Mouse (Mus musculus): ENCODE measurements around the gene Zscan10. TPM values are rescaled to one million over a fixed set of nuclear protein-coding genes. Genes with fewer than 3 reads are reported as not detected.
"Not testable (repeated sequence)": the region's sequence is repeated elsewhere in the genome, so short reads cannot be mapped to it uniquely, and the experiment has no call there.

The Zscan10 gene
- polyA plus RNA-seq, 1 experiment from 2014 or later, result not detected

DNA sequence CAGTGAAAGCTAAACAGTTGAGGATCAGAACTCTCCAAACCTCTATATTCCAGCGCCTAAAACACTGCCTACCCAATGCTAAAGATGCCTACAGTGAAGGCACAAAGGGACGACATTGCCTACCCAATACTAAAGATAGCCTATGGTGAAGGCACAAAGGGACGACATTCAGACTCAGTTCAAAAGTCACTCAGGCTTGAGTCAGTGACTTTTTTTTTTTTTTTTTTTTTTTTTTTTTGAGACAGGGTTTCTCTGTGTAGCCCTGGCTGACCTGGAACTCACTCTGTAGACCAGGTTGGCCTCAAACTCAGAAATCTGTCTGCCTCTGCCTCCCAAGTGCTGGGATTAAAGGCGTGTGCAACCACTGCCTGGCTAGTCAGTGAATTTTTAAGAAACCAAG is 5.5 kb upstream of the Zscan10 start:
- not testable (repeated sequence) for H3K4me2 ChIP-seq (replicated peaks); H3K27ac ChIP-seq (replicated peaks); H3K36me3 ChIP-seq; H3K9ac ChIP-seq (replicated peaks); H3K4me3 ChIP-seq; H3K27me3 ChIP-seq; H3K9me3 ChIP-seq; ATAC-seq (replicated peaks)
- WGBS, result 82% methylated on average over 4 of the region's 4 CpGs
- peaks cover 29% of the 10 kb centered on the region for H3K4me1 ChIP-seq

DNA sequence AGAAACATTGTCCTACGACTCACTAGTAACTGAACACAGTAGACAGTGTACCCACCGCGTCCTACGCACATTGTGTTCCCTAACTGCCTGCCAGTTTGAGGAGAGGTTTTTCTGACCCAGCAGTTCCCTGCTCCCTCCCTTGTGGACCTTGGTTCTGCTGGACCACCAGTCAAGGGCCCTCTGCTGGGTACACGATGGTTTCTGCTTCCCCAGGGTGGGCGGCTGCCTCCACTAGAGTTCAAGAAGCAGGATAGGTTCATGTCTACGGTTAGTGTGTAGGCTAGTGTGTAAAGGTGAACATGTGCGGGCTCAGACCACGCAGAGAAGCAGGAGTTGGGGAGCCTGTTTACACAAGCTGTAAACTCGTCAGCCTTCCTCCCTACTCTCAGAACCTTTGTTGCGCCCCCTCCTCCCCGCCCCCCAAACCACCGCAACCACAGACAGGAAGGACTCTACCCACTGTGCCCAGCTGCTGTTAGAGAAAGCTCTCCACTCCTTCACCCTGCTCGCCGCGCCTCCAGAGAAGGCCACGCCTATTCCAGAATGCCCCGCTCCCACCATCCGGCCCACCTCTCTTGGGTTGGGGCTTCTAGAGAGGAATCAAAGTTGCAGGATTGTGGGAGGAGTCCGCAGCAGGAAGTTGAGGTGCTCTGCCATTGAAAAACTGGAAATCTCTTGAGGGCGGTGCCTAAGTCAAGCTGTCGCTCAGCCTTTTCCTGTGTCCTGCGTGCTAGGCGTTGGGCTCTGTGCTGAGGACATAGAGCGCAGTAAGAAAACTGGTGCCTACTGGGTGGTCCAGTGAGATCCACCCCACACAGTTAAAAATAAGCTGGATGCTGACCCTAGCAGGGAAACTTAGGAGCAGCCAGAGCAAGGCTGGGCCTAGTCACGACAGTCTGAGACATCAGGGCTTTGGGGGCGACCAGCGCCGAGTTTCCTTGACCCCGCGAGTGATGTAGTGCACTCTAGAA is 1.8 kb upstream of the Zscan10 start, which contains the start of gene Zfp13:
TSS of gene Zfp13 (minus strand) at position 906 of the 971 bp plus-strand sequence.
- 10% methylated on average over 31 of the region's 31 CpGs for WGBS
- Histone ChIP-seq H3K4me2 (replicated peaks) (peak within 1 kb of the TSS; percentile 54), H3K27ac (replicated peaks) (peak within 1 kb of the TSS; percentile 41), H3K36me3 (no peaks in the 10 kb centered on the region), H3K9ac (replicated peaks) (peak within 1 kb of the TSS; percentile 46), H3K4me1 (peaks cover 18% of the 10 kb centered on the region; the same call in 1 of the 2 replicates), H3K4me3 (peak within 1 kb of the TSS; percentile 45), H3K9me3 (no peaks in the 10 kb centered on the region), H3K27me3 (0 out of 2 replicates have a peak, but pooled peaks cover 4% of the 10 kb centered on the region)
- ATAC-seq (replicated peaks), result peak; percentile 92

DNA sequence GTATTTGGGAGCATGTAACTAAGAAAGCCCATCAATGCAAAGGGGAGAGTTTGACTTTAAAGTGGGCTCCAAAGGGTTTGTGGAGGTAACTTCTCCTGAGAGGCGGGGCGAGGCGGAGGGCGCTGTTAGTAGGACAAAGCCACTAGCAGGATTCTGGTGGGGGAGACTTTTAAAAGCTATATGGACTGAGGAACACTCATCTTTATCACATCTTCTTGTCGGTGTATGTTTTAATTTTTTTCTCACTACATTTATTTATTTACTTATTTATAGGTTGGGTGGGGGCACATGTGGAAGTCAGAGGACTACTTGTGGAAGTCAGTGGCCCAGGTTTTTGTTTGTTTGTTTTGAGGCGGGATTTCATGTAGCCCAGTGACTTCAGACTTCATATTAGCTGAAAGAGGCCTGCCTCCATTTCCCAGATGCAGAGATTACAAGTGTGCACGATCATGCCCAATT is 1.0 kb upstream of the Zscan10 start:
- ATAC-seq (replicated peaks), result peak; percentile 6; the same call in 1 of the 2 replicates
- WGBS, result 46% methylated on average over 7 of the region's 7 CpGs

DNA sequence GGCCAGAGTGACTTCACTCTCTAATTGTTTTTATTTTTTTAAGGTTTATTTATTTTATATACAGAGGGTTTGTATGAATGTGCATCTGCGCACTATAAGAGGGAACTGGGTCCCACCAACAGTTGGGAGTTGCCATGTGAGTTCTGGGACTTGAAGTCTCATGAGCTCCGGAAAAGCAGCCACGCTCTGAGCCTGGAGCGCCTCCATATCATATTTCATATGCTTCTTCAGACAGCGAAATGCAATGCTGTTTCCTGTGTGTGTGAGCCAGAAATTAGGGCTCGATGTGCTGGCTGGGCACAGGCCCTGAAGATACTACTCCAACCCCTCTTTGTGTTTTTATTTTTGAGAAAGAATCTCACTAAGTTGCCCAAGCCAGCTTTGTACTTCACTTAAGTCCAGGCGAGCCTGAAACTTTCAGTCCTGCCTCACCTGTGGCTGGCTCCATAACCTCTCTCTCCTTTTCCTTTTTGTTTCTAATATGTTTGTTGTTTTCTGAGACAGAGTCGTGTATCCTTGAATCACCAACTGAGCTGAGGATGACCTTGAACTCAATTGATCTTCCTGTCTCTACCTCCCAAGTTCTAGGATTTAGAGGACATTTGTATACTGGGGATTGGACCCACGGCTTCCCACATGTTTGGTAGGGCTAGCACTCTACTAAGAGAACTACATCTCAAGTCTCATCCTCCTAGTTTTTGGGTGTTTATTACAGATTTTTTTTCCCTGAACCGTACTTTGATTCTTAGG is 1.4 kb downstream of the Zscan10 start:
- peaks cover 18% of the 10 kb centered on the region; the same call in 1 of the 2 replicates for H3K4me1 ChIP-seq
- WGBS, result 50% methylated on average over 10 of the region's 10 CpGs
- H3K4me2 ChIP-seq (replicated peaks), result no peak overlapping the region
- no peak for ATAC-seq (replicated peaks)
- no peaks in the 10 kb centered on the region for H3K9me3 ChIP-seq
- 0 out of 2 replicates have a peak, but pooled peaks cover 4% of the 10 kb centered on the region for H3K27me3 ChIP-seq
- H3K4me3 ChIP-seq, result no peak overlapping the region
- H3K36me3 ChIP-seq, result no peaks in the 10 kb centered on the region
- no peak overlapping the region for H3K9ac ChIP-seq (replicated peaks)
- no peak overlapping the region for H3K27ac ChIP-seq (replicated peaks)

More for the DNA sequence above, 1.0 kb upstream of the Zscan10 start:
- Histone ChIP-seq H3K4me3 (peak overlapping the region; percentile 45), H3K36me3 (no peaks in the 10 kb centered on the region), H3K9ac (replicated peaks) (peak overlapping the region; percentile 46), H3K27ac (replicated peaks) (peak overlapping the region; percentile 41), H3K9me3 (no peaks in the 10 kb centered on the region), H3K27me3 (0 out of 2 replicates have a peak, but pooled peaks cover 4% of the 10 kb centered on the region), H3K4me2 (replicated peaks) (peak overlapping the region; percentile 54), H3K4me1 (peaks cover 18% of the 10 kb centered on the region; the same call in 1 of the 2 replicates)

DNA sequence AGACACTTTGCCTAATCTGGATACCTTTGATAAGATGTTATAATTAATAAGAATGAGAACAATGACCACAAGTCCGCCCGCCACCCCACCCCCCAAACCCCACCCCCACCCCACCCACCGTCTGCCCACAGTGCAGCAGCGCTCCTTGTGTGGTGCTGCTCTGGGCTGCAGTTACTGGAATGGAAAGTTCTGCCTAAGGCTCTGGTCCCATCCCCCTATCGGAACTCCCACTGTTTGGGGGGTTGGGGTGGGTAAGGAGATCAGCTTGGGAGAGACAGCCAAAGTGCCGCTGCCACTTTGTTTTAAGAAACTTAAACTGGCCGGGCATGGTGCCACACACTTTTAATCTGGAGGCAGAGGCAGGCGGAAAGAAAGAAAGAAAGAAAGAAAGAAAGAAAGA is 2.4 kb downstream of the Zscan10 start:
- no peak overlapping the region for H3K4me2 ChIP-seq (replicated peaks)
- H3K9ac ChIP-seq (replicated peaks), result no peak overlapping the region
- no peaks in the 10 kb centered on the region for H3K36me3 ChIP-seq
- H3K4me1 ChIP-seq, result peaks cover 18% of the 10 kb centered on the region; the same call in 1 of the 2 replicates
- no peaks in the 10 kb centered on the region for H3K9me3 ChIP-seq
- no peak overlapping the region for H3K4me3 ChIP-seq
- no peak overlapping the region for H3K27ac ChIP-seq (replicated peaks)
- whole genome bisulfite sequencing, result 15% methylated on average over 8 of the region's 8 CpGs
- 0 out of 2 replicates have a peak, but pooled peaks cover 4% of the 10 kb centered on the region for H3K27me3 ChIP-seq
- no peak for ATAC-seq (replicated peaks)

DNA sequence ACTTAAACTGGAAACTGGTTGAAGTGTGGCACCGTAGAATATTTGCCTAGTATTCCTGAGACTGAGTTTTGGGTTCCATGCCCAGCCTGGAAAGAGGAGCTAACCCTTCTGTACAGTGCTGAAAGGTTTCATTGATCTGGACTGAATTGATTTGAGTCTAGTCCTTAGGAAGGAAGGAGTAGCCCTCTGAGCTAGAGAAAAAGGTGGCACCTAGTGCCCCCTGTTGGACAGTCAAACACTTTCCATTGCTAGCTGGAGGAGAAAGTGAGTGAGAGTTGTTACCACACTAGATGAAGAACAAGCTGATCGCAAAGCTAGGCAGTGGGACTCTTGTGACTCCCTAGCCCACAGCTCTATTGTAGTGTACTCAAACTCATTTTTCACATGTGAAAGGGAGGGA is 2.9 kb downstream of the Zscan10 start:
- Histone ChIP-seq H3K9me3 (no peaks in the 10 kb centered on the region), H3K9ac (replicated peaks) (no peak overlapping the region), H3K36me3 (no peaks in the 10 kb centered on the region), H3K27me3 (0 out of 2 replicates have a peak, but pooled peaks cover 4% of the 10 kb centered on the region), H3K4me1 (peaks cover 15% of the 10 kb centered on the region; the same call in 1 of the 2 replicates), H3K4me3 (no peak overlapping the region), H3K27ac (replicated peaks) (no peak overlapping the region), H3K4me2 (replicated peaks) (no peak overlapping the region)
- WGBS, result 53% methylated on average over 2 of the region's 2 CpGs
- no peak for ATAC-seq (replicated peaks)

DNA sequence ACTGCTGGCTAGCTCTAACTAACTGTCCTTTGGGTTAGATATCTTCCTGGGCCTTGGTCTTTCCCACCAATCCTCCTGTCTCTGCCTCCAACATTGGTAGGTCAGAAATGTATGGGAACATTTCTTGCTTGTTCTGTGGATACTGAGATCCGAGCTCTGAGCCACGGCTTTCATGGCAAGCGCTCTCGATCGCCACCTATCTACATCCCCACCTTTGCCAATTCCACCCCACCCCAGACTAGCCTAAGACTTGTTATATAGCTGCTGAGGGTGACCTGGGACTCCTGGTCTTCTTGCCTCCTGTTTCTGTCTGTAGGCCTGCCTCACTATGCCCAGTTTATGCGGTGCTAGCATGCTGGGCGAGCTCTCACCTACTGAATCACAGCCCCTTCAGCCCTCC is 3.7 kb downstream of the Zscan10 start:
- no peak for ATAC-seq (replicated peaks)
- no peak overlapping the region for H3K9ac ChIP-seq (replicated peaks)
- H3K27ac ChIP-seq (replicated peaks), result no peak overlapping the region
- WGBS, result 76% methylated on average over 7 of the region's 7 CpGs
- H3K4me3 ChIP-seq, result no peak overlapping the region
- H3K4me2 ChIP-seq (replicated peaks), result no peak overlapping the region
- no peaks in the 10 kb centered on the region for H3K9me3 ChIP-seq
- peaks cover 8% of the 10 kb centered on the region; the same call in 1 of the 2 replicates for H3K4me1 ChIP-seq
- 0 out of 2 replicates have a peak, but pooled peaks cover 4% of the 10 kb centered on the region for H3K27me3 ChIP-seq
- no peaks in the 10 kb centered on the region for H3K36me3 ChIP-seq

DNA sequence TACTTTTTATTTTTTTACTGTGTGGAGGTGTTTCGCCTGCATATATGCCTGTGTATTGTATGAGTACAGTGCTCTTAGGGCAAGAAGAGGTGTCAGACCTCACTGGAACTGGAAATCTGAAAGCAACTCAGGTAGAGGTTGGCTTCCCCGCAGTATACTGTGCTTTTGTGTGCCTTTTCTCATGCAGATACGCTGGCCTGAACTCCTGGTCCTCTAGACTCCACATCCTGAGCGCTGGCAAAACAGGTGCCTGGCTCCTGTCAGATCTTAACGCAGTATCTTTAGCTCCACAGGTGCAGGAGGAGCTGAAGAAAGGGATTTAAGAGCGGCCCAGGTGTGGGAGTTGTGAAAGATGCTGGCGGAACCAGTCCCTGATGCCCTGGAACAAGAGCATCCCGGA is 4.6 kb downstream of the Zscan10 start:
- 84% methylated on average over 8 of the region's 8 CpGs for WGBS
- 0 out of 2 replicates have a peak, but pooled peaks cover 4% of the 10 kb centered on the region for H3K27me3 ChIP-seq
- no peaks in the 10 kb centered on the region for H3K36me3 ChIP-seq
- no peak overlapping the region for H3K9ac ChIP-seq (replicated peaks)
- H3K4me2 ChIP-seq (replicated peaks), result no peak overlapping the region
- peaks cover 2% of the 10 kb centered on the region; the same call in 1 of the 2 replicates for H3K4me1 ChIP-seq
- no peak overlapping the region for H3K27ac ChIP-seq (replicated peaks)
- H3K9me3 ChIP-seq, result no peaks in the 10 kb centered on the region
- H3K4me3 ChIP-seq, result no peak overlapping the region
- ATAC-seq (replicated peaks), result no peak

DNA sequence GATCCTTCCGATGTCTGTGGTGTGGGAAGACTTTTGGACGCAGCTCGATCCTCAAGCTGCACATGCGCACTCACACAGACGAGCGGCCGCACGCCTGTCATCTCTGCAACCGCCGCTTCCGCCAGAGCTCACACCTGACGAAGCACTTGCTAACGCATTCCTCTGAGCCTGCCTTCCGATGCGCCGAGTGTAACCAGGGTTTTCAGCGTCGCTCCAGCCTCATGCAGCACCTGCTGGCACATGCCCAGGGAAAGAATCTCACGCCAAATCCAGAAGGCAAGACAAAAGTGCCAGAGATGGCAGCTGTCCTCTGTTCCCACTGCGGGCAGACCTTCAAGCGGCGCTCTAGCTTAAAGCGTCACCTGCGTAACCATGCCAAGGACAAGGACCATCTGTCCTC is 9.0 kb downstream of the Zscan10 start:
- H3K9ac ChIP-seq (replicated peaks), result no peak overlapping the region
- H3K27me3 ChIP-seq, result no peaks in the 10 kb centered on the region
- H3K36me3 ChIP-seq, result no peaks in the 10 kb centered on the region
- no peaks in the 10 kb centered on the region for H3K4me1 ChIP-seq
- no peak for ATAC-seq (replicated peaks)
- no peaks in the 10 kb centered on the region for H3K9me3 ChIP-seq
- 91% methylated on average over 24 of the region's 24 CpGs for WGBS
- H3K4me2 ChIP-seq (replicated peaks), result no peak overlapping the region
- no peak overlapping the region for H3K4me3 ChIP-seq
- H3K27ac ChIP-seq (replicated peaks), result no peak overlapping the region

DNA sequence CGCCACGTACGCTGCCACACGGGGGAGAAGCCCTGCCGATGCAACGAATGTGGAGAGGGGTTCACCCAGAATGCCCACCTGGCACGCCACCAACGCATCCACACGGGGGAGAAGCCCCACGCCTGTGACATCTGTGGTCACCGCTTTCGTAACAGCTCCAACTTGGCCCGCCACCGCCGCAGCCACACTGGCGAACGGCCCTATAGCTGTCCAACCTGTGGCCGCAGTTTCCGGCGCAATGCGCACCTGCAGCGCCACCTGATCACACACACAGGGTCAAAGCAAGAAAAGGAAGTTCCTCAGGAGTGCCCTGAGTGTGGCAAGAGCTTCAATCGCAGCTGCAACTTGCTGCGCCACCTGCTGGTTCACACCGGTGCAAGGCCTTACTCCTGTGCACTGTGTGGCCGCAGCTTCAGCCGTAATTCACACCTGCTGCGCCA is 9.7 kb downstream of the Zscan10 start:
- WGBS, result 86% methylated on average over 28 of the region's 28 CpGs
- H3K36me3 ChIP-seq, result no peaks in the 10 kb centered on the region
- H3K27me3 ChIP-seq, result no peaks in the 10 kb centered on the region
- no peaks in the 10 kb centered on the region for H3K4me1 ChIP-seq
- H3K27ac ChIP-seq (replicated peaks), result no peak overlapping the region
- no peak overlapping the region for H3K9ac ChIP-seq (replicated peaks)
- no peaks in the 10 kb centered on the region for H3K9me3 ChIP-seq
- no peak overlapping the region for H3K4me2 ChIP-seq (replicated peaks)
- H3K4me3 ChIP-seq, result no peak overlapping the region
- no peak for ATAC-seq (replicated peaks)

DNA sequence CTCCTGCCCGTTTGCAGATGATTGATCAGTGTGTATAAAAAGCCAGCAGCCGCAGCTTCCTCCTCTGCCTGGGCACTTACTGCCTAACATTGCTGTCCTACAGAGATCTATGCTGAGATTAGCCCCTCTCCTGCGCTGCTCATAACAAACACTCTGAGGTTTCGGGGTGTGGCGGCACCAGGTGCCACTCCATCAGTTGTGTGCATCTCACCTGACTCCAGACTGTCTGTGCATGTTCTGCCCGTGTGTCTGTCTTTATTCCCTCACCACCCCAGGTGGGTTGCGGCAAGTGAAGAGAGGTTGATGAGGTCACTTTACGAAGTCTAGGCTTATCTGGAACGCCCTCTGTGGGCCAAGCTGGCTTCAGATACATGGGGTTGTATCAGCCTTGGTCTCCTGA is 16.4 kb downstream of the Zscan10 start:
- H3K9ac ChIP-seq (replicated peaks), result no peak overlapping the region
- no peaks in the 10 kb centered on the region for H3K27me3 ChIP-seq
- no peaks in the 10 kb centered on the region for H3K9me3 ChIP-seq
- no peaks in the 10 kb centered on the region for H3K4me1 ChIP-seq
- H3K4me3 ChIP-seq, result no peak overlapping the region
- H3K27ac ChIP-seq (replicated peaks), result no peak overlapping the region
- no peak for ATAC-seq (replicated peaks)
- 66% methylated on average over 9 of the region's 9 CpGs for WGBS
- no peaks in the 10 kb centered on the region for H3K36me3 ChIP-seq
- H3K4me2 ChIP-seq (replicated peaks), result no peak overlapping the region

All from forebrain, embryonic 15.5 days (tissue).